Mouse (Mus musculus) granulocyte monocyte progenitor cell, adult 5-6 weeks (primary cell): ENCODE measurements around the gene Gsto1. TPM values are rescaled to one million over a fixed set of nuclear protein-coding genes. Genes with fewer than 3 reads are reported as not detected.
"Not testable (repeated sequence)": the region's sequence is repeated elsewhere in the genome, so short reads cannot be mapped to it uniquely, and the experiment has no call there.

Experiments used
- ATAC-seq: replicated peaks from 2 replicates; pipeline ENCODE4 v1.8.0; 2016; ENCODE audit warnings: mild to moderate bottlenecking, moderate TSS enrichment, inconsistent platforms; ENCODE audit not compliant: poor library complexity, severe bottlenecking
- total RNA-seq, 2 experiments: library from RNA; stranded (forward) in 1 of 2; stranded (reverse) in 1 of 2; fragments of 200-712, 200-1000 nt in 1 of 2; fragments of >200 nt in 1 of 2; fragmentation: Nextera tagmentation in 1 of 2; gene quantifications; 2 replicates each; pipeline ENCODE4 v1.2.3; 2014 to 2017

Gsto1 gene
- total RNA-seq (2014; fragmentation: Nextera tagmentation) (317 and 338 TPM in 2 replicates), total RNA-seq (2017) (215 and 219 TPM in 2 replicates)

GRCm38 (mm10) chr19:47854796-47855783, at the start of gene Gsto1:
Gene Gsto1 (plus strand): TSS chr19:47854970.
- peak; percentile 87 for ATAC-seq

GRCm38 (mm10) chr19:47812091-47812490, 42.7 kb upstream of the Gsto1 start:
- no peak for ATAC-seq

GRCm38 (mm10) chr19:47814721-47815120, 40.0 kb upstream of the Gsto1 start:
- no peak for ATAC-seq

- no peak for ATAC-seq
These were observed 37.1 kb upstream of the Gsto1 start for GRCm38 (mm10) chr19:47817692-47818091.

- peak; percentile 88 for ATAC-seq
These were observed 33.8 kb upstream of the Gsto1 start for GRCm38 (mm10) chr19:47820832-47821493.

- ATAC-seq = peak; percentile 73
These were observed 33.3 kb upstream of the Gsto1 start for GRCm38 (mm10) chr19:47821494-47821872.

GRCm38 (mm10) chr19:47822143-47822796, 32.5 kb upstream of the Gsto1 start:
- no peak for ATAC-seq

GRCm38 (mm10) chr19:47824026-47824425, 30.7 kb upstream of the Gsto1 start:
- ATAC-seq = no peak

GRCm38 (mm10) chr19:47829913-47830450, 24.8 kb upstream of the Gsto1 start:
- ATAC-seq = no peak

GRCm38 (mm10) chr19:47831111-47831510, 23.7 kb upstream of the Gsto1 start:
- no peak for ATAC-seq

- no peak for ATAC-seq
These were observed 22.5 kb upstream of the Gsto1 start for GRCm38 (mm10) chr19:47832316-47832715.

- no peak for ATAC-seq
These were observed 20.2 kb upstream of the Gsto1 start for GRCm38 (mm10) chr19:47834614-47835013.

- no peak for ATAC-seq
These were observed 19.0 kb upstream of the Gsto1 start for GRCm38 (mm10) chr19:47835776-47836175.

- ATAC-seq = peak; percentile 100
These were observed 17.9 kb upstream of the Gsto1 start for GRCm38 (mm10) chr19:47836701-47837526.

GRCm38 (mm10) chr19:47837527-47837901, 17.3 kb upstream of the Gsto1 start:
- peak; percentile 45 for ATAC-seq

- ATAC-seq = not testable (repeated sequence)
These were observed 13.5 kb upstream of the Gsto1 start for GRCm38 (mm10) chr19:47841234-47841633.

- ATAC-seq = no peak
These were observed 5.0 kb upstream of the Gsto1 start for GRCm38 (mm10) chr19:47849735-47850134.

- ATAC-seq = not testable (repeated sequence)
These were observed 2.6 kb upstream of the Gsto1 start for GRCm38 (mm10) chr19:47852131-47852530.

GRCm38 (mm10) chr19:47853053-47853452, 1.7 kb upstream of the Gsto1 start:
- no peak for ATAC-seq
